Mouse (Mus musculus): Measurements from ENCODE around the gene Plbd1. TPM values are rescaled to one million over a fixed set of nuclear protein-coding genes. Genes with fewer than 3 reads are reported as not detected.

Plbd1 gene
- total RNA-seq (2021) = 10 to 100 TPM; 36.5 to 39.9 TPM

GRCm38 (mm10) chr6:136661706-136662016 lies at the start of gene Plbd1:
TSS of gene Plbd1 (minus strand) at chr6:136661928.
- intact Hi-C loops (cut with DNase I) = no loop called here
- peak; percentile 26 for DNase-seq (ENCODE audit: low spot score)

GRCm38 (mm10) chr6:136710408-136710807 lies 48.7 kb upstream of the Plbd1 start:
- intact Hi-C loops (cut with DNase I) = no loop called here
- no peak for DNase-seq (ENCODE audit: low spot score)

- intact Hi-C loops (cut with DNase I) = no loop called here
- no peak for DNase-seq (ENCODE audit: low spot score)
Measured at GRCm38 (mm10) chr6:136708597-136708996, 46.9 kb upstream of the Plbd1 start.

GRCm38 (mm10) chr6:136701878-136702277 lies 40.1 kb upstream of the Plbd1 start:
- no peak for DNase-seq (ENCODE audit: low spot score)
- intact Hi-C loops (cut with DNase I) = no loop called here

GRCm38 (mm10) chr6:136701185-136701584 lies 39.5 kb upstream of the Plbd1 start:
- intact Hi-C loops (cut with DNase I) = no loop called here
- no peak for DNase-seq (ENCODE audit: low spot score)

GRCm38 (mm10) chr6:136691314-136691713 lies 29.6 kb upstream of the Plbd1 start:
- intact Hi-C loops (cut with DNase I) = no loop called here
- no peak for DNase-seq (ENCODE audit: low spot score)

GRCm38 (mm10) chr6:136690527-136690926 lies 28.8 kb upstream of the Plbd1 start:
- DNase-seq (ENCODE audit: low spot score) = no peak
- intact Hi-C loops (cut with DNase I) = no loop called here

GRCm38 (mm10) chr6:136689790-136690413 lies 28.2 kb upstream of the Plbd1 start:
- no peak for DNase-seq (ENCODE audit: low spot score)

GRCm38 (mm10) chr6:136685433-136685832 lies 23.7 kb upstream of the Plbd1 start:
- no peak for DNase-seq (ENCODE audit: low spot score)
- intact Hi-C loops (cut with DNase I) = no loop called here

More at GRCm38 (mm10) chr6:136689790-136690413, 28.2 kb upstream of the Plbd1 start:
- intact Hi-C loops (cut with DNase I) = no loop called here

GRCm38 (mm10) chr6:136683410-136684334 lies 21.9 kb upstream of the Plbd1 start:
- intact Hi-C loops (cut with DNase I) = no loop called here
- no peak for DNase-seq (ENCODE audit: low spot score)

GRCm38 (mm10) chr6:136679381-136679780 lies 17.7 kb upstream of the Plbd1 start:
- intact Hi-C loops (cut with DNase I) = no loop called here
- no peak for DNase-seq (ENCODE audit: low spot score)

GRCm38 (mm10) chr6:136674935-136675334 lies 13.2 kb upstream of the Plbd1 start:
- intact Hi-C loops (cut with DNase I) = no loop called here

GRCm38 (mm10) chr6:136672467-136672866 lies 10.7 kb upstream of the Plbd1 start:
- peak; percentile 48 for DNase-seq (ENCODE audit: low spot score)
- intact Hi-C loops (cut with DNase I) = no loop called here

More at GRCm38 (mm10) chr6:136674935-136675334, 13.2 kb upstream of the Plbd1 start:
- DNase-seq (ENCODE audit: low spot score) = no peak

GRCm38 (mm10) chr6:136669274-136669673 lies 7.5 kb upstream of the Plbd1 start:
- DNase-seq (ENCODE audit: low spot score) = no peak
- intact Hi-C loops (cut with DNase I) = no loop called here

- intact Hi-C loops (cut with DNase I) = no loop called here
- no peak for DNase-seq (ENCODE audit: low spot score)
Measured at GRCm38 (mm10) chr6:136668266-136668986, 6.7 kb upstream of the Plbd1 start.

GRCm38 (mm10) chr6:136662063-136662462 lies 335 bp upstream of the Plbd1 start:
- DNase-seq (ENCODE audit: low spot score) = no peak
- intact Hi-C loops (cut with DNase I) = no loop called here

GRCm38 (mm10) chr6:136660831-136661705 lies 660 bp downstream of the Plbd1 start:
- intact Hi-C loops (cut with DNase I) = no loop called here
- DNase-seq (ENCODE audit: low spot score) = no peak

- intact Hi-C loops (cut with DNase I) = no loop called here
- no peak for DNase-seq (ENCODE audit: low spot score)
Measured at GRCm38 (mm10) chr6:136659226-136659625, 2.5 kb downstream of the Plbd1 start.

- intact Hi-C loops (cut with DNase I) = no loop called here
- DNase-seq (ENCODE audit: low spot score) = no peak
Measured at GRCm38 (mm10) chr6:136658303-136658702, 3.4 kb downstream of the Plbd1 start.

GRCm38 (mm10) chr6:136655786-136656185 lies 5.9 kb downstream of the Plbd1 start:
- DNase-seq (ENCODE audit: low spot score) = no peak
- intact Hi-C loops (cut with DNase I) = no loop called here
